Mouse (Mus musculus) hindbrain, postnatal 0 days (tissue): Measurements from ENCODE around the gene Tjap1. TPM values are rescaled to one million over a fixed set of nuclear protein-coding genes. Genes with fewer than 3 reads are reported as not detected.

ENCODE experiments used
- ATAC-seq: fragments of 200-750 bp; cut with Nextera tagmentation; 2 replicates; pipeline ENCODE4 v1.8.0; 2017; ENCODE audit warnings: mild to moderate bottlenecking, moderate TSS enrichment, moderate library complexity
- DNase-seq: peaks from one replicate; pipeline ENCODE4 v3.0.0-alpha.2; 2015; ENCODE audit warnings: low spot score
- H3K27ac ChIP-seq: fragments of 300-500 bp; sonication (generic); 2 replicates; pipeline ENCODE4 v1.5.1; 2014; ENCODE audit warnings: mild to moderate bottlenecking
- H3K27me3 ChIP-seq: fragments of 300-500 bp; sonication (generic); 2 replicates; pipeline ENCODE4 v1.6.1; 2014; ENCODE audit warnings: low read length, mixed read lengths; ENCODE audit not compliant: insufficient read depth
- H3K36me3 ChIP-seq: fragments of 300-500 bp; sonication (generic); 2 replicates; pipeline ENCODE4 v1.6.1; 2014; ENCODE audit warnings: low read length, mixed read lengths; ENCODE audit not compliant: insufficient read depth
- H3K4me1 ChIP-seq: fragments of 300-500 bp; sonication (generic); 2 replicates; pipeline ENCODE4 v1.6.1; 2014; ENCODE audit warnings: antibody characterized with exemption, low read length, mixed read lengths; ENCODE audit not compliant: insufficient read depth
- H3K4me2 ChIP-seq: fragments of 300-500 bp; sonication (generic); 2 replicates; pipeline ENCODE4 v1.6.1; 2014; ENCODE audit warnings: low read depth, mild to moderate bottlenecking, low read length, moderate library complexity, mixed read lengths
- H3K4me3 ChIP-seq: fragments of 300-500 bp; sonication (generic); 2 replicates; pipeline ENCODE4 v1.5.1; 2014; ENCODE audit warnings: low read length
- H3K9ac ChIP-seq: fragments of 300-500 bp; sonication (generic); replicated peaks from 2 replicates; pipeline ENCODE4 v1.6.1; 2014; ENCODE audit warnings: mild to moderate bottlenecking, low read length, moderate library complexity, mixed read lengths
- H3K9me3 ChIP-seq: fragments of 300-500 bp; sonication (generic); 2 replicates; pipeline ENCODE4 v1.6.1; 2016; ENCODE audit warnings: low read length, mixed read lengths
- CTCF ChIP-seq: IDR thresholded peaks from 2 replicates; pipeline ENCODE4 v1.5.1; 2016; ENCODE audit warnings: antibody characterized with exemption, control low read depth, low read depth
- WGBS: fragments of 180-500 bp; shearing (Covaris S2); extraction: QIAGEN DNeasy Blood & Tissue Kit; methylation state at CpG from one replicate; pipeline ENCODE4 v1.1.7; 2014; 5-methylcytosine and 5-hydroxymethylcytosine counted together
- polyA plus RNA-seq: library from polyadenylated mRNA; unstranded; fragments of >200 nt; fragmentation: Nextera tagmentation; extraction: Ambion mirVana; gene quantifications from 2 replicates; pipeline ENCODE4 v1.2.1, GENCODE M21; 2015
- total RNA-seq: library from RNA; depleted of rRNA; stranded (reverse); fragments of >200 nt; gene quantifications from 2 replicates; pipeline ENCODE4 v1.2.3, GENCODE M21; 2014

Tjap1 gene
- total and polyA plus RNA-seq, 2 experiments from 2014 or later = 19.9 to 43.3 TPM

GRCm38 (mm10) chr17:46254106-46254505 lies 28.7 kb downstream of the Tjap1 start:
- H3K4me3 ChIP-seq = peak overlapping the region; percentile 78
- under 1% methylated on average over 43 of the region's 54 CpGs for WGBS
- H3K4me2 ChIP-seq = peak overlapping the region; percentile 97
- peaks cover 15% of the 10 kb centered on the region for H3K4me1 ChIP-seq
- H3K36me3 ChIP-seq = peaks cover 41% of the 10 kb centered on the region
- H3K27ac ChIP-seq = peak overlapping the region; percentile 82
- H3K9me3 ChIP-seq = no peaks in the 10 kb centered on the region
- peak overlapping the region; percentile 76 for H3K9ac ChIP-seq
- TF ChIP-seq CTCF = no peak
- DNase-seq (peak; percentile 42), ATAC-seq (peak; percentile 30)
- H3K27me3 ChIP-seq = no peaks in the 10 kb centered on the region

- WGBS = 2% methylated on average over 43 of the region's 48 CpGs
- Histone ChIP-seq H3K4me3 (peak within 1 kb of the TSS; percentile 78), H3K4me1 (peaks cover 21% of the 10 kb centered on the region), H3K9me3 (no peaks in the 10 kb centered on the region), H3K36me3 (peaks cover 40% of the 10 kb centered on the region), H3K4me2 (peak within 1 kb of the TSS; percentile 97), H3K27me3 (no peaks in the 10 kb centered on the region), H3K9ac (peak within 1 kb of the TSS; percentile 76), H3K27ac (peak within 1 kb of the TSS; percentile 82)
- DNase-seq (peak; percentile 95), ATAC-seq (peak; percentile 87)
- TF ChIP-seq CTCF = no peak
Observed at GRCm38 (mm10) chr17:46253452-46254084, 29.3 kb downstream of the Tjap1 start, which contains the start of gene Lrrc73. Gene Lrrc73 (plus strand): TSS chr17:46253531.

- Histone ChIP-seq H3K36me3 (peaks cover 36% of the 10 kb centered on the region), H3K4me1 (peaks cover 21% of the 10 kb centered on the region), H3K27ac (peak overlapping the region; percentile 82), H3K9ac (no peak overlapping the region), H3K4me2 (peak overlapping the region; percentile 97), H3K27me3 (no peaks in the 10 kb centered on the region), H3K9me3 (no peaks in the 10 kb centered on the region), H3K4me3 (peak overlapping the region; percentile 78; the same call in 1 of the 2 replicates)
- 0 out of 2 replicates have a peak, but pooled peaks have one; percentile 0 for ATAC-seq
- WGBS = 53% methylated on average over 14 of the region's 14 CpGs
- TF ChIP-seq CTCF = peak; percentile 67
- peak; percentile 78 for DNase-seq
Observed at GRCm38 (mm10) chr17:46252571-46253451, 30.0 kb downstream of the Tjap1 start.

- DNase-seq (no peak), ATAC-seq (no peak)
- no peak overlapping the region for H3K4me2 ChIP-seq
- no peak overlapping the region for H3K27ac ChIP-seq
- TF ChIP-seq CTCF = peak; percentile 20; the same call in 1 of the 2 replicates
- H3K9ac ChIP-seq = no peak overlapping the region
- no peaks in the 10 kb centered on the region for H3K9me3 ChIP-seq
- H3K36me3 ChIP-seq = peaks cover 28% of the 10 kb centered on the region
- peaks cover 27% of the 10 kb centered on the region for H3K4me1 ChIP-seq
- H3K27me3 ChIP-seq = no peaks in the 10 kb centered on the region
- 79% methylated on average over 7 of the region's 7 CpGs for WGBS
- no peak overlapping the region for H3K4me3 ChIP-seq
Observed at GRCm38 (mm10) chr17:46251174-46251573, 31.7 kb downstream of the Tjap1 start.

GRCm38 (mm10) chr17:46248189-46248522 lies 34.7 kb downstream of the Tjap1 start:
- peak overlapping the region; percentile 83 for H3K4me2 ChIP-seq
- H3K27ac ChIP-seq = peak overlapping the region; percentile 89
- 2% methylated on average over 37 of the region's 37 CpGs for WGBS
- H3K4me3 ChIP-seq = peak overlapping the region; percentile 91
- ATAC-seq (no peak), DNase-seq (no peak)
- H3K27me3 ChIP-seq = no peaks in the 10 kb centered on the region
- no peaks in the 10 kb centered on the region for H3K9me3 ChIP-seq
- peaks cover 57% of the 10 kb centered on the region for H3K36me3 ChIP-seq
- peaks cover 14% of the 10 kb centered on the region for H3K4me1 ChIP-seq
- H3K9ac ChIP-seq = peak overlapping the region; percentile 98
- TF ChIP-seq CTCF = no peak

- WGBS = under 1% methylated on average over 53 of the region's 53 CpGs
Observed at GRCm38 (mm10) chr17:46247512-46248188, 35.2 kb downstream of the Tjap1 start, which contains the start of the genes Polr1c and Yipf3. Gene Polr1c (minus strand): TSS chr17:46248054. Gene Yipf3 (plus strand): TSS chr17:46248080.

More at GRCm38 (mm10) chr17:46247512-46248188, 35.2 kb downstream of the Tjap1 start, which contains the start of the genes Polr1c and Yipf3:
- Histone ChIP-seq H3K36me3 (peaks cover 62% of the 10 kb centered on the region), H3K27me3 (no peaks in the 10 kb centered on the region), H3K27ac (peak within 1 kb of the TSS; percentile 89), H3K4me2 (peak within 1 kb of the TSS; percentile 83), H3K4me1 (peaks cover 14% of the 10 kb centered on the region), H3K9me3 (no peaks in the 10 kb centered on the region), H3K9ac (peak within 1 kb of the TSS; percentile 98), H3K4me3 (peak within 1 kb of the TSS; percentile 91)
- DNase-seq = peak; percentile 98
- ATAC-seq = peak; percentile 95
- TF ChIP-seq CTCF = no peak
